Mouse (Mus musculus) embryonic facial prominence, embryonic 15.5 days (tissue): ENCODE results near the gene Mrps27. TPM values are rescaled to one million over a fixed set of nuclear protein-coding genes. Genes with fewer than 3 reads are reported as not detected.
A peak's percentile ranks its signal among the peaks of the same experiment; 100 is the strongest.

Source experiments
- ATAC-seq: fragments of 200-750 bp; cut with Nextera tagmentation; 2 replicates; pipeline ENCODE4 v1.8.0; 2017; ENCODE audit warnings: low read depth, moderate TSS enrichment; ENCODE audit not compliant: insufficient number of reproducible peaks, low FRiP score, low TSS enrichment
- H3K27ac ChIP-seq: fragments of 300-500 bp; sonication (generic); replicated peaks from 2 replicates; pipeline ENCODE4 v1.5.1; 2015; ENCODE audit warnings: mild to moderate bottlenecking, inconsistent platforms
- H3K27me3 ChIP-seq: fragments of 300-500 bp; sonication (generic); 2 replicates; pipeline ENCODE4 v1.6.1; 2015; ENCODE audit warnings: inconsistent platforms
- H3K36me3 ChIP-seq: fragments of 300-500 bp; sonication (generic); 2 replicates; pipeline ENCODE4 v1.6.1; 2015; ENCODE audit warnings: mild to moderate bottlenecking, inconsistent platforms
- H3K4me1 ChIP-seq: fragments of 300-500 bp; sonication (generic); 2 replicates; pipeline ENCODE4 v1.6.1; 2015; ENCODE audit warnings: inconsistent platforms
- H3K4me2 ChIP-seq: fragments of 300-500 bp; sonication (generic); replicated peaks from 2 replicates; pipeline ENCODE4 v1.6.1; 2015; ENCODE audit warnings: mild to moderate bottlenecking, inconsistent platforms
- H3K4me3 ChIP-seq: fragments of 300-500 bp; sonication (generic); replicated peaks from 2 replicates; pipeline ENCODE4 v1.5.1; 2015; ENCODE audit warnings: mild to moderate bottlenecking, inconsistent platforms
- H3K9ac ChIP-seq: fragments of 300-500 bp; sonication (generic); 2 replicates; pipeline ENCODE4 v1.6.1; 2015; ENCODE audit warnings: inconsistent platforms
- H3K9me3 ChIP-seq: fragments of 300-500 bp; sonication (generic); replicated peaks from 2 replicates; pipeline ENCODE4 v1.6.1; 2016; ENCODE audit warnings: inconsistent platforms
- WGBS: fragments of 180-500 bp; shearing (Covaris S2); methylation state at CpG from one replicate; pipeline ENCODE4 v1.1.7; 2015; 5-methylcytosine and 5-hydroxymethylcytosine counted together
- polyA plus RNA-seq: library from polyadenylated mRNA; unstranded; fragments of >200 nt; fragmentation: Nextera tagmentation; extraction: Ambion mirVana; gene quantifications from 2 replicates; pipeline ENCODE4 v1.2.1, GENCODE M21; 2015

The Mrps27 gene
- polyA plus RNA-seq, 1 experiment from 2014 or later, result 51.2 TPM

DNA sequence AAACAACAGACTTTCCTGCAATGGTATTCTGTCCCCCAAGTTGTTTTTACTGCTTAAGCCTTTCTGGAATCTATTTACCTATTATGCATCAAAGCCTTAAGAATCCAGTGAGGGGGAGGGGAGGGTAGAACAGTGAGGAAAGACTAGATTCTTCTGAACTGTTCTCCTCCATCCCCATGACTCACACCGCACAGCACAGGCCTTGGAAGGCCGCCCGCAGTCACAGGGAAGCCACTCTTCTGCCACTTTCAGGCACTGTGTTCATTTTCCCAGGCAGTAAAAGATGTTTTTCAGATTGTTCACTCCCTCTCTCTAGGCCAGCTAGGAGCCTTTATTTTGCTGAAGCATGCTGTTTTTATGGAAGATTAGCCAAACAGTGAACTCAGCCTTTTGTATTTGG lies 46.8 kb downstream of the Mrps27 start:
- Histone ChIP-seq H3K27me3 (no peaks in the 10 kb centered on the region), H3K9ac (no peak overlapping the region), H3K4me3 (no peak overlapping the region), H3K4me2 (no peak overlapping the region), H3K9me3 (no peaks in the 10 kb centered on the region), H3K27ac (no peak overlapping the region), H3K36me3 (0 out of 2 replicates have a peak, but pooled peaks cover 3% of the 10 kb centered on the region), H3K4me1 (peaks cover 15% of the 10 kb centered on the region)
- 54% methylated on average over 3 of the region's 3 CpGs for WGBS
- no peak for ATAC-seq

- WGBS, result 70% methylated on average over 3 of the region's 3 CpGs
Observed at GRCm38 (mm10) chr13:99393128-99393527, 48.5 kb downstream of the Mrps27 start.

DNA sequence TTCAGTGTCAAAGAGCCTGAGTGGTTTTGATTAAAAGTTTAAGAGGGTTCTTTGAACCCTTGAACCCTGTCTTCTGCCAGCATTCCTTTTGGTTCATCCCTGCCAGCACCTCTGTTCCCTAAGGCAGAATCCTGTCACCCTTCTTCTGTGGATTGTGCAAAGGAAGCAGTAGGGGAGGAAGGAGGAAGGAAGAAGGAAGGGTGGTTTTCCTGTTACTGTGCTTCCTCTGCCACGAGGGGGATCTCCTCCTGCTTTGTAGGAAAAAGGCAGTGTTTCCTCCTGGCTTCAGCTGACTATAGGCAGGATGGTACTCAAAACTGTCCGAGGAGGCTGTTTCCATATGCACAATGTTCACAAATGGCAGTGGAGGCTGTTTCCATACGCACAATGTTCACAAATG lies 50.1 kb downstream of the Mrps27 start:
- H3K4me1 ChIP-seq, result peaks cover 35% of the 10 kb centered on the region
- H3K9me3 ChIP-seq, result no peaks in the 10 kb centered on the region
- H3K27ac ChIP-seq, result no peak overlapping the region
- no peaks in the 10 kb centered on the region for H3K27me3 ChIP-seq
- no peak for ATAC-seq
- 0 out of 2 replicates have a peak, but pooled peaks cover 3% of the 10 kb centered on the region for H3K36me3 ChIP-seq
- no peak overlapping the region for H3K9ac ChIP-seq
- 44% methylated on average over 3 of the region's 3 CpGs for WGBS
- no peak overlapping the region for H3K4me3 ChIP-seq
- no peak overlapping the region for H3K4me2 ChIP-seq

More at GRCm38 (mm10) chr13:99393128-99393527, 48.5 kb downstream of the Mrps27 start:
- peaks cover 23% of the 10 kb centered on the region for H3K4me1 ChIP-seq
- H3K9me3 ChIP-seq, result no peaks in the 10 kb centered on the region
- H3K4me3 ChIP-seq, result no peak overlapping the region
- no peak overlapping the region for H3K9ac ChIP-seq
- no peak for ATAC-seq
- no peaks in the 10 kb centered on the region for H3K27me3 ChIP-seq
- H3K4me2 ChIP-seq, result no peak overlapping the region
- 0 out of 2 replicates have a peak, but pooled peaks cover 3% of the 10 kb centered on the region for H3K36me3 ChIP-seq
- H3K27ac ChIP-seq, result no peak overlapping the region

GRCm38 (mm10) chr13:99395531-99395930 lies 50.9 kb downstream of the Mrps27 start:
- Histone ChIP-seq H3K36me3 (no peaks in the 10 kb centered on the region), H3K9me3 (no peaks in the 10 kb centered on the region), H3K27me3 (no peaks in the 10 kb centered on the region), H3K4me2 (no peak overlapping the region), H3K4me3 (no peak overlapping the region), H3K4me1 (peaks cover 35% of the 10 kb centered on the region), H3K9ac (no peak overlapping the region), H3K27ac (peak overlapping the region; percentile 48; the same call in 1 of the 2 replicates)
- WGBS, result 50% methylated on average over 12 of the region's 12 CpGs
- no peak for ATAC-seq

DNA sequence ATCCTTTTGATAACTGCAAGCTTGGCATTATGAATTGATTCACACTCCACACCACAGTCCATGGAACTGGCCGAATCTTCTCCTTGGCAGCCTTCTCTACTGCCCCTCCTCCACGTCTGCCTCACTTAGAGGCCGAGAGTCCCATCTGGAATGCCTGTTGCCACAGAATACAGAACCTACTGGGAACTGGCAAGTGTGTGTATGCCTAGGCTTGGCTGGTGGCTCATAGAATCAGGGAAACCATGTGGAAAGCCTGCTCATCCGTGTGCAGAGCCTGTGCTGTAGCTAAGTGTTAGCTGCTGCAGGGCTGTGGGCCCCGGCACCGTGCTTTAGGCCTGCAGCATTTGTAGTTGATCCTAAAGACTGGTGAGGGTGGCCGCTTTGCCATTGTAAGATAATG lies 52.6 kb downstream of the Mrps27 start:
- no peaks in the 10 kb centered on the region for H3K9me3 ChIP-seq
- no peak overlapping the region for H3K4me2 ChIP-seq
- no peak overlapping the region for H3K9ac ChIP-seq
- H3K27me3 ChIP-seq, result no peaks in the 10 kb centered on the region
- H3K27ac ChIP-seq, result no peak overlapping the region
- H3K36me3 ChIP-seq, result 0 out of 2 replicates have a peak, but pooled peaks cover 3% of the 10 kb centered on the region
- H3K4me1 ChIP-seq, result peaks cover 33% of the 10 kb centered on the region
- ATAC-seq, result no peak
- no peak overlapping the region for H3K4me3 ChIP-seq
- WGBS, result 68% methylated on average over 7 of the region's 7 CpGs

DNA sequence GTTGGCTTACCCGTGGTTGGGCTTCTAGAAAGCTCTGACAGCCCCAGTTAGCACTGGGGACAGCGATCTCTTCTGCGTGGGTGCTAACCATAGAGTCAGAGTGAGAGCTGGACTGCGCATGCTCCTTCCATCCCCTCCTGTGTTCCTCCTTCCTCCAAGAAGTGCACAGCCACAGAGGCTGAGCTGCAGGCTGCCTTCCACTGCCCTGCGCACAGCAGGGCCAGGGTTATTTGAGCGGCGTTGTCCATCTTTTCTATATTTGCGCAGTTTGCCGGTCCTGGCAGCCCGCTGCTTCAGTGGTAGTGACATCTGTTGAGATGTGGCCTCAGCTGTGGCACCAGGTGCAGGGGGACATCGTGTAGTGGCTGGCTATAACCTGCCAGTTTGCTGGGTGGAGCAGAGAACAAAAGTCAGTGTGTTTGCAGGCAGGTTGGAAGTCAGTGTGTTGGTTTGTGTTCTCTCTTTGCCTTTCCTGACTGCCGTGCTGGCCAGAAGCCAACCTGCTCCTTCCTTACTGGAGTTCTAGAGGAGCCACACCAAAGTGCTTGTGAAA lies 53.6 kb downstream of the Mrps27 start:
- Histone ChIP-seq H3K9ac (no peak overlapping the region), H3K9me3 (no peaks in the 10 kb centered on the region), H3K4me1 (peaks cover 33% of the 10 kb centered on the region), H3K4me2 (no peak overlapping the region), H3K27me3 (no peaks in the 10 kb centered on the region), H3K36me3 (0 out of 2 replicates have a peak, but pooled peaks cover 4% of the 10 kb centered on the region), H3K27ac (no peak overlapping the region), H3K4me3 (no peak overlapping the region)
- 80% methylated on average over 12 of the region's 12 CpGs for WGBS
- no peak for ATAC-seq

- WGBS, result 62% methylated on average over 4 of the region's 4 CpGs
- Histone ChIP-seq H3K4me3 (no peak overlapping the region), H3K4me1 (peaks cover 33% of the 10 kb centered on the region), H3K27me3 (no peaks in the 10 kb centered on the region), H3K4me2 (no peak overlapping the region), H3K27ac (no peak overlapping the region), H3K9me3 (no peaks in the 10 kb centered on the region), H3K36me3 (peaks cover 4% of the 10 kb centered on the region; the same call in 1 of the 2 replicates), H3K9ac (no peak overlapping the region)
- ATAC-seq, result no peak
Observed at GRCm38 (mm10) chr13:99399373-99399772, 54.8 kb downstream of the Mrps27 start.

DNA sequence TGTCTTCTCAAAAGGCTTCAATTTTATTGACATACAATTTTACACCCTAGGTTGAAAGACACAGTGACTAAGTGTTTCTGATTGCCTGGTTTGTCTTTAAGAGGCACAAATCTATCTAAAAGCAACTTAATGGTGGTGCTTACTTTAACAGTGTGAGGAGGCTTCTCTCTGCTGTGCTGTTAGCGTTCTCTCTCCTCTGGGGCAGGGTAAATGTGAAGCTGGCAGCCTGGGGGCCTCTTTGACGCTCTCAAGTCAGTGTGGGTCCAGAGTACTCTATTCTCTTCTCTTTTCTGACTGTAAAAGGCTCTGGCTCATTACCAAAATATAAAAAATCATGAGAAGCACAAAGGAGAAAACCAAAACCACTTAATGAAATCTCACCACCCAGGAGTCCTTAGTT lies 64.6 kb downstream of the Mrps27 start:
- Histone ChIP-seq H3K4me1 (peaks cover 34% of the 10 kb centered on the region), H3K27me3 (no peaks in the 10 kb centered on the region), H3K27ac (no peak overlapping the region; the same call in 1 of the 2 replicates), H3K36me3 (peaks cover 39% of the 10 kb centered on the region), H3K9ac (no peak overlapping the region), H3K9me3 (no peaks in the 10 kb centered on the region), H3K4me2 (no peak overlapping the region), H3K4me3 (no peak overlapping the region)
- 50% methylated on average over 2 of the region's 2 CpGs for WGBS
- ATAC-seq, result no peak

DNA sequence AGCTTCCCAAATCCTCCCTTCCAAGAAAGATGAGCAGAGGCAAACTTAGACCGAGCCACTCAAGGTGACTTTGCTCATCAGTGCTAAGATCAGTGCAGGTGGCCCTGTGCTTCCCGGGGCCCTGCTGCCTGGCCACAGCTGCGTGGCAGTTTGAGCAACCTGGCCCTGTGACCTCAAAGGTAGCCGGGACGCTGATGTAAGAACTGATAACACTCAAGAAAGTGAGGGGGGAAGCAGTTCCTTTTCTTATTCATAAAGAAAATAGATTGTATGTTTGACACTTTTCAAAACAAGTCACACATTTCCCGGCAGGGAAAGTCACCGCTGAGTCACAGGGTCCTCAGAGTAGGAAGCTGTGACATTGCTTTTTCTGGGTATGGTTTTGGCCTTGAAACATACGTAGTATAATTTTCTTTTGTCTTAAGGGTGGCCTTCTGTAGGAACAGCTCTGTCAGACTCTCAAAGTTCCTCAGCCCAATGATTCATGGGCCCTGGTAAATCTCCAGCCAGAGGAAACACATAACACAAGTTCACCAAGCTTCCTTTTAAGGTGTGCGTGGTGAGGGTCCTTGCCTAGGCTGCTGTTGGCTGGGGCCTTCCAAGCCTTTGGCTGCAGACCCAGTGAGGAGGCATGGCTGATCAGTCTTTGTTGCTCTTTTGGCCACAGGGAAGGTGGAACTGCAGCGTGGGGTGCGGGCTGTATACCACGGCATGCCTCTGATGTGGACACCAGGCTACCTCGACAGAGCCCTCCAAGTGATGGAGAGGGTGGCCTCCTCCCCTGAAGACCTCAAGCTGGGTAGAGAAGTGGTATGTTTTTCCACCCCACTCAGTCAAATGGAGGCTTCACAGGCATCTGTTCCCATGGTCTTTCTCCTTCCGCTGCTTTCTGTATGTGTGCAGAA lies 66.3 kb downstream of the Mrps27 start:
- Histone ChIP-seq H3K27me3 (no peaks in the 10 kb centered on the region), H3K36me3 (peaks cover 29% of the 10 kb centered on the region), H3K9ac (no peak overlapping the region), H3K4me1 (peaks cover 42% of the 10 kb centered on the region), H3K9me3 (no peaks in the 10 kb centered on the region), H3K4me3 (no peak overlapping the region), H3K27ac (no peak overlapping the region; the same call in 1 of the 2 replicates), H3K4me2 (no peak overlapping the region)
- no peak for ATAC-seq
- 79% methylated on average over 14 of the region's 14 CpGs for WGBS

GRCm38 (mm10) chr13:99411761-99412160 lies 67.2 kb downstream of the Mrps27 start:
- Histone ChIP-seq H3K9me3 (no peaks in the 10 kb centered on the region), H3K4me2 (no peak overlapping the region), H3K9ac (no peak overlapping the region), H3K27me3 (no peaks in the 10 kb centered on the region), H3K4me1 (peaks cover 42% of the 10 kb centered on the region), H3K36me3 (peaks cover 36% of the 10 kb centered on the region), H3K27ac (0 out of 2 replicates have a peak overlapping the region, but pooled peaks have one; percentile 65), H3K4me3 (no peak overlapping the region)
- no peak for ATAC-seq
- WGBS, result 86% methylated on average over 3 of the region's 3 CpGs

GRCm38 (mm10) chr13:99412477-99413080 lies 68.0 kb downstream of the Mrps27 start:
- no peak overlapping the region for H3K9ac ChIP-seq
- WGBS, result 56% methylated on average over 11 of the region's 11 CpGs
- H3K9me3 ChIP-seq, result no peaks in the 10 kb centered on the region
- ATAC-seq, result no peak
- no peak overlapping the region for H3K4me3 ChIP-seq
- H3K36me3 ChIP-seq, result peaks cover 36% of the 10 kb centered on the region
- no peaks in the 10 kb centered on the region for H3K27me3 ChIP-seq
- peaks cover 42% of the 10 kb centered on the region for H3K4me1 ChIP-seq
- peak overlapping the region; percentile 65 for H3K27ac ChIP-seq
- H3K4me2 ChIP-seq, result no peak overlapping the region
